Mouse (Mus musculus): ENCODE data around the gene Nipsnap3b. TPM values are rescaled to one million over a fixed set of nuclear protein-coding genes. Genes with fewer than 3 reads are reported as not detected.

Nipsnap3b gene
- total RNA-seq, 2 experiments from 2014 or later, result 9.6 to 11.6 TPM

Other genes with a start within 250 kb of the Nipsnap3b start
- not detected for gene Olfr275, start 197.3 kb upstream of the Nipsnap3b start, total RNA-seq (2021)
- not detected for gene Olfr273, start 152.6 kb upstream of the Nipsnap3b start, total RNA-seq (2021)
- not detected for gene Olfr272, start 92.7 kb upstream of the Nipsnap3b start, total RNA-seq (2021)
- gene Olfr270, start 47.3 kb upstream of the Nipsnap3b start, total RNA-seq (2021), result not detected
- not detected for gene Nipsnap3a, start 22.6 kb upstream of the Nipsnap3b start, total RNA-seq (2021)
- 10 to 100 TPM; 13.8 to 18.3 TPM for gene Abca1, start 148.0 kb downstream of the Nipsnap3b start, total RNA-seq (2021)

All from gastrocnemius, postnatal 10 days (tissue).